Mouse (Mus musculus): ENCODE measurements at regions not wholly inside any gene's neighbourhood (a gene's known extent, or its start where the extent isn't known, plus 50 kb on each side); places are given as distances from the start of the nearest gene placed in this dataset.

GRCm38 (mm10) chr10:71485063-71485762, 137.7 kb downstream of the Ipmk start:
- DNase-seq = no peak

- no peak for DNase-seq
These were observed 142.2 kb downstream of the Ipmk start for GRCm38 (mm10) chr10:71489791-71490190.

GRCm38 (mm10) chr10:71502096-71502495, 154.5 kb downstream of the Ipmk start:
- DNase-seq = no peak

- no peak for DNase-seq
These were observed 156.7 kb downstream of the Ipmk start for GRCm38 (mm10) chr10:71504219-71504618.

- DNase-seq = no peak
These were observed 177.7 kb downstream of the Ipmk start for GRCm38 (mm10) chr10:71525290-71525689.

GRCm38 (mm10) chr10:71533759-71534158, 186.2 kb downstream of the Ipmk start:
- DNase-seq = no peak

- DNase-seq = no peak
These were observed 197.9 kb downstream of the Ipmk start for GRCm38 (mm10) chr10:71545489-71545888.

GRCm38 (mm10) chr10:71546507-71546906, 198.9 kb downstream of the Ipmk start:
- no peak for DNase-seq

- no peak for DNase-seq
These were observed 236.2 kb downstream of the Ipmk start for GRCm38 (mm10) chr10:71583716-71584115.

- DNase-seq = no peak
These were observed 251.0 kb downstream of the Ipmk start for GRCm38 (mm10) chr10:71598515-71598914.

- no peak for DNase-seq
These were observed 266.2 kb downstream of the Ipmk start for GRCm38 (mm10) chr10:71613736-71614135.

- DNase-seq = no peak
These were observed 269.6 kb downstream of the Ipmk start for GRCm38 (mm10) chr10:71617156-71617555.

- no peak for DNase-seq
These were observed 298.5 kb downstream of the Ipmk start for GRCm38 (mm10) chr10:71646071-71646470.

- DNase-seq = no peak
These were observed 310.0 kb downstream of the Ipmk start for GRCm38 (mm10) chr10:71657525-71657924.

GRCm38 (mm10) chr10:71663545-71663944, 316.0 kb downstream of the Ipmk start:
- DNase-seq = no peak

- no peak for DNase-seq
These were observed 319.6 kb downstream of the Ipmk start for GRCm38 (mm10) chr10:71667160-71667571.

- no peak for DNase-seq
These were observed 331.7 kb downstream of the Ipmk start for GRCm38 (mm10) chr10:71679240-71679639.

- DNase-seq = no peak
These were observed 365.9 kb downstream of the Ipmk start for GRCm38 (mm10) chr10:71713456-71713855.

- no peak for DNase-seq
These were observed 380.2 kb downstream of the Ipmk start for GRCm38 (mm10) chr10:71727746-71728145.

GRCm38 (mm10) chr10:71733821-71734220, 386.3 kb downstream of the Ipmk start:
- DNase-seq = no peak

GRCm38 (mm10) chr10:71734481-71734880, 386.9 kb downstream of the Ipmk start:
- DNase-seq = no peak

- DNase-seq = no peak
These were observed 390.7 kb downstream of the Ipmk start for GRCm38 (mm10) chr10:71738280-71738679.

- no peak for DNase-seq
These were observed 401.3 kb downstream of the Ipmk start for GRCm38 (mm10) chr10:71748557-71749493.
